Mouse (Mus musculus) testis, postnatal 14 days (tissue): ENCODE measurements at regions not wholly inside any gene's neighbourhood (a gene's known extent, or its start where the extent isn't known, plus 50 kb on each side); places are given as distances from the start of the nearest gene placed in this dataset.
"Not testable (repeated sequence)": the region's sequence is repeated elsewhere in the genome, so short reads cannot be mapped to it uniquely, and the experiment has no call there.

ENCODE experiments used
- DNase-seq: peaks from one replicate; pipeline ENCODE4 v3.0.0; 2021; ENCODE audit warnings: low spot score

DNA sequence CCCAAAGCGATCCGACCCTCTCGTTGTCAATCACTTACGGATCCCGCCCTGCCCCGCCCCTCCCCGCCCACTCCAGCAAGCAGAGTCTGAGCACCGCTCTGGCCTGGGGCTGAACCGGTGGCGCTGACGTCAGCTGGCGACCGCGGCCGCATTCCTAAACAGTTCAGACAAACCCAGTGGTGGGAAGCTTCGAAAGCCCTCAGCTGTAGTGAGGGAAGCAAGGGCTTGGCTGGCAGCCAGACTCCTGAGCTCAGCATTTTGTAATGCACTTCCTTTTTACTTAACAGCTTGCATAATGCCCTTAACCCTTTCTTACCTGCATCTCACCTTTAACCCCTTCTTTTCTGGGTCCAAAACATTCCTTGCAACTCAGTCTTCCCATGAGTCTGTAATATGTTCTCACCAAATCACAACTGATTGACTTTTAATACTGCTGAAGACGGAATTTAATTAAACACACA is 213.0 kb upstream of the Smim15 start:
- DNase-seq: peak; percentile 87

DNA sequence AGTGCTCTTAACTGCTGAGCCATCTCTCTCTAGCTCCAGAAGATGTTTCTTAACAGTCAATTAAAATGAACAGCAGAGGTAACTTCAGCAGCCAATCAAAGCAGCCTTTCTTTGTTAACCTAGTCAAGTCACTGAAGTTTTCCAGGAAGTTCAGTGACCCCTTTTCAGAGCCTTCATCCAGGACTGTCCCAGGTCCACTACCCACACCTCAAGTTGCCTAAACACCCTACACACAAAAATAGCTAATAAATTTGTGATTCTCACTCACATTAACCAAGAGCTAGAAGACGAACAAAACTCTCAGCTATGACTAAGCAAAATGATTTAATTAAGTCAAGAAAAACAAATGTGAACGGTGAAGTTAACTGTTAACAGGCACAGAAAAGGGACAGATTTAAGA is 214.0 kb upstream of the Smim15 start:
- no peak for DNase-seq

DNA sequence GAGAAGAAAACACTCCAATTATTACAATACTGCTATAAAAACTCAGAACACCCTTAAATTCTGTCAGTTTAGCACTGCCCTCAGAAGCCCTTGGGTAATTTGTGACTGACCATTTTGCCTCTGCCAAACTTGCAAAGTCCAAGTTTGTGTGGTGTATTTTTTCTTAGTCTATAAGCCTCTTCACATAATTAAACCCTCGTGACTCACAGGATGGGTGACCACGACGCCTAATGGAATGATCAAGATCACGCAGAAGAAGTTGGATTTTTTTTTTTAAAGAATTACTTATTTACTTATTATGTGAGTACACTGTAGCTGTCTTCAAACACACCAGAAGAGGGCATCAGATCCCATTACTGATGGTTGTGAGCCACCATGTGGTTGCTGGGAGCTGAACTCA is 214.4 kb upstream of the Smim15 start:
- no peak for DNase-seq

DNA sequence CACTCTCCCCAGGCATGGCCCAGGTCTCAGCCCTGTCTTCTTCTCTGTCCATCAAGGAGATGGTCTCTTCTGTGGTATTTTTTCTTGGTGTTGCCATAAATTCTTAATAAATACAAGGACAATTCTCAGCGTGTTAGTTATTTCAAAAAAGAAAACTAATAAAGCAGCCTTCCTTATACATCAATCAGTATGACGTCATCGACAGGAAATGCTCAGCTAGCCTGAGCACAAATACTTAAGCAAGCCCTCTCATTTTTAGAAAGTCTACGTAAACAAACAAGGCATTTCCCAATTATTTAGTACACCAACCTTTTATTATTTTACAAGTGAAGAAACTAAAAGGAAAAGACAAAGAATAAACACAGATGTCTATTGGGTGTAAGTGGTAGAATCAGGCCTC is 218.6 kb upstream of the Smim15 start:
- no peak for DNase-seq

DNA sequence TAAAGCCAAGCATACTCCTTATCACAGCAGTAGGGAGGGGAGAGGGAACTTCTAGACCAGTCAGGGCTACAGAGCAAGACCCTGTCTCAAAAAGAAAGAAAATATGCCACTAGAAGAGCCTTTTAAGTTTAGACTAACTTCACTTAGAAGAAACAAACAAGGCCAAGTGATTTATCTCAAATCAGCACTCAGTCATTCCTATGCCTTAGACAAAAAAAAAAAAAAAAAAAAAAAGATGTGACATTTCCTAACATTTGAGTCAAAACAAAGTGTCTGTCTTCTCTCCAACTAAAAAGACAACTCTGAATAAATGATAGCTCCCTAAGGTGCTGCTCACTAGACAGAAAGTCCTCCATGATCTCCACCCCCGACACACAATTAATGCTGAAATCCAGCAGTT is 220.9 kb upstream of the Smim15 start:
- DNase-seq: no peak

DNA sequence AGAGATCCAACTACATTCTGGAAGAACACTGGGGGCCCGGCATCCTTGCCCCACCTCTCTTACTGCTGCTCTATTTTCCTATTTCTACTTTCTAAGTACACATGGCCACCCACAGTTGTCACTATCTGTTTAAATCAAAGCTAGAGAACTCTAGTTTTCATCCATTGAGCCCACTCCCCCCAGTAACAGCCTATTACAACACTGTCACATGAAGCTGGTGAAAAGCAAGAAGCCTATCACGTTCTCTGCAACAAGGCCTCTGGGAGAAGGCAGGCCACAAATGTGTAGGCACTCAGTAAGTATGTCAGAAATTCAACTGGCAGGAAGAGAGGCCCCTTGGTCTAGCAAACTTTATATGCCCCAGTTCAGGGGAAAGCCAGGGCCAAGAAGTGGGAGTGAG is 222.0 kb upstream of the Smim15 start:
- no peak for DNase-seq

DNA sequence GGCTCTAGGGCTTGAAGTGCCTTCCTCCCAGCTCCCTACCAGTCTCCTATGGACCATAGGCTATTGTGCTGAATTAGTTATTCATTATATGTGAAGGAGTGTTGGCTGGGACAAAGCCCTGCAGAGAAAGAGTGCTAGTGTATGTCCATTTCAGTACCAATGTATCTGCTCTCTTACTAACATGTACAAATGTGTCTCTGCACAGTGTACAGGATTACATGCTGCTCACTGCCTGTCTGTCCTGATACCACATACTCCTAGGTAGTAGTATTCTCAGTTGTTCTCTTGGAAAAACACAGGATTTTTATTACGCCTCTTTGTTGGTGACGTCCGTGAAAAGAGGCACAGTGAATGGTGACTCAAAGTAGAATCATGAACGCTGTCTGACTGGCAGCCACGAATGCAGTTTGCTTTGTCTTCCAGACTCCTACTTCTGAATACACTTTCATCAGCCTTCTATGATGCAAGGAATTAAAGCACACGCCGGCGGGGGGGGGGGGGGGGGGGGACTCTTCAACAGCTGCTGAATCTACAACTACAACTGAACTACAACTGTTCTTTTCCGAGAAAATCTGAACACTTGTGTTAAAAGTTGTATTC is 230.6 kb upstream of the Smim15 start:
- DNase-seq: no peak

DNA sequence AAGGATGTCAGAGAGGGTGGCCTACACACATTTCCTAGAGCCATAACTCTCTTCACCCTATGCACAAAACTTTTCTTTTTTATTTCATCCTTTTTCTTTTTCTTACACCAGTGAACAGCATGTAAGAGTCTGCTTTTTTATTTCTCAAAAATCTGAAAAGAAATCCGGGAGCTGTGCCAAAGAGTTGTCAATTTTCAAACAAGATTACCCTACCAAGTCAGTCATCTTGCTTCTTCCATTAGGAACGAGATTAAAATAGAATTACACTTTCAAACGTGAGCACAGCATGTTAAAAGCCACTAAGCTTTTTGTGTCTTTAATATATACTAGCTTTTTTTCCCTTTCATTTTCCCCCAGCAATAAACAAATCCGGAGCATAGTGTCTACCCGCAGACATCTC is 232.2 kb upstream of the Smim15 start:
- DNase-seq: no peak

DNA sequence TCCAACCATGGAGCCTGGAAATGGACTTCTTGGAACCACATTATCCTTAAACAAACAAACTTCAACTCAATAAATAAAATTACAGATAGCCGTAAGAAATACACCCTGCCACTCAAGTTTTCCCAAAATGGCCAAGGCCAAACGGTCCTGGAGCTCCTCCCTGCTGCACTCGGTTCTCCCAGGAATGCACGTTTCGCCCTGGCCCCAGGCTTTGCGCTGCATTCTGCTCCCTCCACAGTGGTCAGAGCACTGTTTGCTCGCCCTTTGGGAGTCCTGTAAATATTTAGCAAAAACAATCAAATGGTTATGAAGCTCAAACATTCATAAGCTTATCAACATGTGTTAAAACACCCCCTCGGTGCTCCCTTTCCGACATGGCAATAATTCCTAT is 233.4 kb upstream of the Smim15 start:
- DNase-seq: no peak

DNA sequence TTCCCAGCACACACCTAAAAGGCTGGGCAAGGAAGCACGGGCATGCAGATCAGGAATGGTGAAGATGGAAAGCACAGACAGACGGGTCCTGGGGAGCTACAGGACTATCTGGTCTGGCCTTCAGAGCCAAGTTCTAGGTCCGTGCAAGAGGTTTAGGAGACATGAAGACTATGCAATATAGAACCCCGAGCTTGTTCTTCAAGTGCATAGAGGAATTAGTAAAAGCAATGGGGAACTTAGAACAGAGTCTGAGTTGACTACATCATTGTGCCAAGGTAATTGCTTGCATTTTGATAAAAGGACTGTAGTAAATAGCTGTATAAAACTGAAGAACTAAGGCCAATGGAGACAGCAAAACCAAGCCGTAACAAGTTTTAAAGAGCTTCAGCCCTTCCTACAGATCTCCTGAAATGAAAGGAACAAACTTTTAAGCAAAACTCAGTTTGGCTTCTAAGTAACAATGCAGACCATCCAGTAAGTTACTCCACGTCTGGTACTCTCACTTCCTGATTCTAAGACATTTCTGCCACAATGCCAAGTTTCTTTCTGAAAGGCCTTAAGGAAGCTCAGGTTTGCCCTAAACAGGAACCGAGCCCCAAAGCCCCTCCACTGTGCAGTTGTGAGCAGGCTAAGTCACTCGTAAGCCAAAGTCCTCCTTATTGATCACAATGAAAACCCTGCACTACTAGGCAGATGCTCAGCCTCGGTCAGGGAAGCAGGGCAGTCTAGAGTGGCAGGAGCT is 234.0 kb upstream of the Smim15 start:
- no peak for DNase-seq

DNA sequence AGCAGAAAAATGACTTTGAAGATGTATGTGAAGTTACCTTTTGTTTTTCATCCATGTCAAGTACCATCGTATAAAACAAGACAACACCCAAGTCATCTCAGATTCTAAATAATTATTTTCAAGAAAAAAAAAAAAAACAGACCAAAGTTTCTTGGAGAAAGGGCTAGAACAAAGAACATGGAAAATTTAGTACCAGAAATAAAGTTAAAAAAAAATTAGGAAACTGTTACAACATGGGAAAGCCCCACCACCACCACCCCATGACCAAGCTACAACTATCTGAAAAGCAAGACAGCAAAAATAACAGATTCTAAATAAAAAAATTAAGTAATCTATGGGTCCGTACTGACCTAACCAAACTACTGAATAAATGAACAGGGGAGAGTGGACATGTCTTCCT is 235.3 kb upstream of the Smim15 start:
- DNase-seq: no peak

DNA sequence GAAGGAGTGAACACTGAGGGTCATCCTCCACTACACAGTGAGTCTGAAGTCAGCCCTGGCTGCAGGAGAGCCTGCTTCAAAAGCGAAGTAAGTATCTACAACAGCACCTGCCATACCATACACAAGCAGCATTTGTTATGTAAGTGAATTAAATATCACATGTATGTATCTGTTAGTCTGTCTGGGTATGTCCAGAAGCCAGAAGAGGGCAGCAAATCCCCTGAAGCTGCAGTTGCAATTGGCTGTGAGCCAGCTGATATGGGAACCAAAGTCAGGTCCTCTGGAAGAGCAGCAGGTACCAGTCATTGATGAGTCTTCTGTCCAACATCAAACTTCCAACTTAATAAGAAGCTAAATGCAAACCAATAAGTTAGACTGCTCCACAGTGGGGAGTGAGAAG is 239.8 kb upstream of the Smim15 start:
- no peak for DNase-seq

DNA sequence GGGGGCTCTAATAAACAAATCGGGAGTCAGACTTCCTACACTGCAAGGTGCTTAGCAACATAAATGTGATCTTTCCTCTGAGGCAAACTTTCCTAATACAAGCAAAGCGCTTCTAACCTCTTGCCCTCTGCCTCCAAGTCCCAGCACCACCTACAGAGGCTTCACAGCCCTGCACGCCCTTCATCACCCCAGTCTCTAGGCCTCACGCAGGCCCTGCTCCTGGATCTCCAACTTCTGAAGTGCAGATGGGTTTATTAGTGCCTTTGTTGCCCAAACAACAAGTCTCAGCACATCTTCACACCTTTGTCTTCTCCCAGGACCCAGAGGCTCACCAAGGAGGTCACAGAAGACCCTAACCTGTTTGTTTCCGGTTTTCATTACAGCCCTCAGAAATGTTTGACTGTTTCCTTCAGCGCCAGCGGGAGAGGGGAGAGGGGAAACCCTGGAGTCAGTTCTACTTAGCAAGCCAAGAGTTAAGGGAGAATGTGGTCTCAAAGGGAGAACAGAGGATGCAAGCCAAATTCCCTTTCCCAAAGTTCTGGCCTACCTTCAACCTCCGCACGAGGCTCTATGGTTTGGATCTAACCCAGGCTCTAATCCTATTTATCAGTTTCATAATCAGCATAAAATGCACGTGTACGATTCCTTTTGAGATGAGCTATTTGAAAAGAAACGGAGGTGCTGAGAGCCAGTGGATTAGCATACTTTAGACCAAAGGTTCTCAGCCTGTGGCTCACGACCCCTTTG is 244.9 kb upstream of the Smim15 start:
- no peak for DNase-seq

DNA sequence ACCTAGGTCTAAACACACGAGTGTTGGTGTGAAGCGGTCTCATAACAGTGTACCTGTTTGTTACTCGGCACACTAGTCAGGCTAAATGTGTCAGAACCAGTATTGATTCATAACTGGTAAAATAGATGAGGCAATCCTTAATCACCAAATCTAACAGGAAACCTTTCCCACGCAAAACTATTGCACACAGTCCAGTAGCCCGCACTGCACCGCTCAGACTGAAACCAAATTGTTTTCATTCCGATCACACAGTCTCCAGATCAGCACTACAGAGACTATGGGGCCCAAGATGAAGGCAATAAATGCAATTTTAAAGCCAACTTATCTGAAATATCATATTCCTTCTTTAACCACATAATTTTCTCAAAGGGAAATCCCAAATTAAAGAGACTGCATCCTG is 246.1 kb upstream of the Smim15 start:
- DNase-seq: no peak

DNA sequence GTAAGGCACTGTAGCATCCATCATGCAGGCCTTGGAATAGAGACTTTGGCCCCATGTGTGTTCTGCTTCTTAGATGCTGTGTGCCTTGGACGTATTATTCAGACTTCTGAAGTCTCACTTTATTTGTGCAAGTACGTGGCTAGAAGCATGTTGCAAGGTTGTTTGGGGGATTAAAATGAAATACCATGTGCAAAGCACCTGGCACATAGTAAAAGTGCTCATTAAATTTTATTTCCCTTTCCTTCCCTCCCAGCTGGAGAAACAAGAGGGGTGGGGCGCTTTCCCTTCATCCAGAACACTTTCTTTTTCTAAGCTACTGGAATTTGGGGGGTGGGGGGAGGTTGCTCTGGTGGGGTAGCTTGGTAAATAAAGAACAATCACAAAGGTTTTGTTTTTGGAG is 248.7 kb upstream of the Smim15 start:
- DNase-seq: no peak

DNA sequence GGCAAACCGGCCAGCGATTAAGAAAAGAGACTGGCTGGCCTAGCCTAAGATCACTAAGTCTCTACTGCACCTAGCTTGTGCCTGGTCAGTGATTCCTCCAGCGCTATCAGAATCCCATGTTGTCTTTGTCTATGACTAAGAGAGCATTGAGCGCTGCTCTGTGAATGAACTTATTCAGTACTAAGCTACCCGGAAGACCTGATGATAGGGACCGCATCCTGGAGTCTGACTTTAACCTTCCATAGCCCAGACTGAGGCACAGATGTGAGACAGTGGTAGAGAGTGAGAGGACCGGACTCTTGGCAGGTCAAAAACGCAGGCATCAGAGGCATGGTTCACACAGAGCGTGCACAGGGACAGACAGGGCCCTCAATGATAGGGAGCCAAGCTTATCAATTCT is 252.5 kb upstream of the Smim15 start:
- no peak for DNase-seq

DNA sequence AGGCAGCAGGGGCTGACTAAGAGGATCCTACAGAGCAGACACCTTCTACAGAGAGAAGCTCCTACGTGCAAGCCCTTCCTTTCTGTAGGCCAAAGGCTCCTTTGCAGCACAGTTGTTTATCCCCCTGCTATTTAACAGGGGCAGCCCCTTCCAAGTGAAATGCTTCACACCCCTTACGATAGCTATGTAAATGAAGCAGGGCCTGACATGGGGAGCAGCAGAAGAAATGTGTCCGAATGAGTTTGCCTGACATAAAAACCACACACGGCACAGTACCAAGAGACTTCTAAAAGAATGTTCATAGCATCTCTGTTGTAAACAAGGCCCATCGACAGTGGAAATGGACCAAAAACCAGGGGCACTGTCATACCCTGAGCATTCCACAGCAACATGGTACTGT is 259.3 kb upstream of the Smim15 start:
- DNase-seq: no peak

DNA sequence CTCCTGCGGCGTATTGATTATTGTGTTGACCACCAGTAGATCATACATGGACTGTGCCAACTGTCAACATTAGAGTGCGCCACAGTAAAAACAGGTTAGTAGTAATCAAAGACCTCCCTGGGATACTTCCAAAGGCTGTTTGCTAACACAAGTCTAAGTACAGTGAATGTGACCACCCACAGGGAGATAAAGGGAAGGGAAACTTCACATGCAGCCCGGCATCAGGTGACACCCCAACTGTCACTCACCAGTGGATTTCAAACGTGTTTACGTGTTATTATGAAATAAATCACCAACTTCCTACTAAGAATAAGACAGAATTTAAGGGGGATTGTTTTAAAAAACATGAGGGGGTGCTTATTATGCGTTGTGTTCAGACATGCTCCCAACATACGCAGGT is 262.5 kb upstream of the Smim15 start:
- no peak for DNase-seq

DNA sequence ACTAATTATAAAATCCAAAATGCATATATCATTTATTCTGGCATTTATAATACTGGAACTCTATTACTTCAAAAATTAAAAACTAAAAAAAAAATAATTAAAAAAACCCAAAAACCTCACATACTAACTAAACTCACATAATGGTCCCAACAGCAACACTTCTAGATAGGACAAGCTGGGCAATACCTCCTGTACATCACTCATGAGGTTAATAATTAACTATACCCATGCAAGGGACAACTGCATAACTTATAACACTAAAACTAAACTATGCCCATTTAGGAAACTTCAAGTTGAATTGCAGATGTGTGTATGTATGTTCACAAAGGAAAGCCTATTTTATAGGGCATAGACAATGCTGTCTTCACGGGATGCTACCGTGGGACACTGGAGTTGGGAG is 263.0 kb upstream of the Smim15 start:
- no peak for DNase-seq

DNA sequence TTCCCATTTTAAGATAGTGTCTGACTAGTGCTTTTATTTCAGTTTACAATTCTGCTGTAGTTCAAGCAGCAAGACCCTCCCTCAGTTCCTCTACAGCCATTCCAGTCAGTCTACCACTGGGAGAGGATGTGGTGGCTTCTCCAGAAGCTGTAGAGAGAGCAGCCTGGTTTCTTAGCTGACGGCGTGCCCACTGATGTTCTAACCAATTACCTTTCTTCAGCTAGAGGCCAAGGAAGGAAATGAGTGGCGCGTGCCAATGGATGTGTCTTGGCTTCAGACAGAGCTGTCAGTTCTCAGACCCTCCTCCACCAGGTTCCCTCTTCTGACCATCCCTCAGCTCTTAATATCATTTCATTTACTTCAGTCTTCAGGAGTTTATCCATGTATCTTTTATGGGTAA is 264.7 kb upstream of the Smim15 start:
- no peak for DNase-seq

DNA sequence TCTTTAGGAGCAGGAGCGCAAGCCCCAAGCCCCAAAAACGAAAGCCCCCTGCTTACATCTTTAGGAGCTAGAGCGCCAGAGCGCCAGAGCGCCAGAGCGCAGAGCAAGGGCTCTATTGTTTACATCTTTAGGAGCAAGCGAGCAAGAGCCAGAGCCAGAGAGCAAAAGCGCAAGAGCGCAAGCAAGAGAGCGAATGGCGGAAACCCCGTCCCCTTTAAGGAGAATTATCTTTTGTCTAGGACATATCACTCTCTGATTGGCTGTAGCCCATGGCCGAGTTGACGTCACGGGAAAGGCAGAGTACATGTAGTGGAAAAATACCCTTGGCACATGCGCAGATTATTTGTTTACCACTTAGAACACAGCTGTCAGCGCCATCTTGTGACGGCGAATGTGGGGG is 269.7 kb upstream of the Smim15 start:
- not testable (repeated sequence) for DNase-seq

DNA sequence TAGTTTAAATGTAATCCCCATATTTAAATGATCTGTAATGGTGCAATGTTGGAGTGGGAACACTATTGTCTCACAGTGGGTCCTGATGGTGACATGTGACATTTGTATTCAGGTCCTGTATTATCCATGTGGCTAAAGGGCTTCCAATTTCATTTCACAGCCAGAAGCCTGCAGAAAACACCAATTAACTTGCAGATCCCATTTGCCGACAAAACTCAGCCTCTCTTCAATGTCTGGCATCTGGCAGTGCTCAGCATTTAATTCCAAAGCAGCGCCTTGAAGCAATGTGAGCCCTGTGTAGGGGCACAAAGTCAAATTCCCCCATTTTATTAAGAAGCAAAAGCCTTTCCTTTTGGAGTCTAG is 277.0 kb upstream of the Smim15 start:
- no peak for DNase-seq

DNA sequence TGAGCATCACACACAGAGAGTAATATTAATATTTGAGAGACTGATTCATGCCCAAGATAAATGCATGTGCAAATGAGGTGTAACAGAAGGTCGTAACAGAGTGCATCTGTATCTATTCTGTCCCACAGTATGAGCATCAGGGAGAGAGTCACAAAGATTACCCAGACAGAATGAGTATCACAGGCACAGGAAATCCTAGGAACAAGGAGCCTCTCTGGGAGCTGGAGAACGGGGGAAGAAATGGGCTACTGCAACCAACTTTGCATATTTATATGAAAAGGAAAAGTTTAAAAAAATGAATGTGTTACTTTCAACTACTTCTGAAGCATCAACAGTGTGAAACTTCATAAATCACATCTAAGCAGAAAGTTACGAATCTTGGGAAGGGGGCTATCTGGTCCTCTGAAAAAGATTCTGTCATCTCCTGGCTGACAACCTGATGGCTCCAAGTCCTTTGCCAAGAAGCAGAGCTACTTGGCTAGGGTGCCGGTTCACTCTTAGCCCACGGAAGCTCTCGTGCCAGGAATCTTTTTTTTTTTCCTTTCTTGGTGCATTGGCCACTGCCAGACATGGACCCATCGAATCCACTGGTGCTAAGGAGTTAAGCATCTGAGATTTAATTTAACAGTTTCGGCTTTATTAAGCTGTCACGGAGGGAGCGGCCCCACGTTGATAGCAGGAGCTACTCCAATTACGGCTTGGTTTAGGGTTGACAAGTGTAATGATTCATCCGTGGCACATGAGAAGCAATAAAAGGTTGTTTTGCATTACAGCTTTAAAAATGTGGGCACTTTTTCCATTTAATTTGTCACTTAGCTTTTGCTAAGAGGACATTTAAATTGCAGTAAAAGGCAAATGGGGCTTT is 277.6 kb upstream of the Smim15 start:
- DNase-seq: no peak
